Mouse (Mus musculus) right cerebral cortex, postnatal 10 days (tissue): Measurements from ENCODE around the gene Phtf1.

Experiments used
- DNase-seq, 2 experiments: peaks; one replicate each; pipeline ENCODE4 v3.0.0; 2021; ENCODE audit warnings: low spot score in 2 of 2

Phtf1 gene

DNA sequence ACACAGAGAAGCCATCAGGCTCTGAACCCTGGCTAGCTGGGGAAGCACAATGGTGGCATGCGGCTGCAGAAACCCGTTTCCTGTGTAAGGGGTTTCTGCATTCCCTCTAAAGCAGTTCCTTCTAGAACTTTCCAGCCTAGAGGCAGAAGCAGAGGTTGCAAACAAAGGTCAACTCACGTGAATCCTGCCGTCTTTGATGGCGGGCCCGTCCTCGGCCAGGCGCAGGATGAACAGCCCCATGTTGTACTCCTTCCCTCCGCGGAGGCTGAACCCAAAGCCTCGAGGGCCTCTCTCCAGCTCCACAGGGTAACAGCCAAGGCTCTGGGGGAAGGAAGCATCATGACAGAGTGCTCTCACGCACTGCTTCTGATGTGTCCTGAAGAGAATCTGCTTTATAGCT lies 52.2 kb downstream of the Phtf1 start:
- no peak for DNase-seq

DNA sequence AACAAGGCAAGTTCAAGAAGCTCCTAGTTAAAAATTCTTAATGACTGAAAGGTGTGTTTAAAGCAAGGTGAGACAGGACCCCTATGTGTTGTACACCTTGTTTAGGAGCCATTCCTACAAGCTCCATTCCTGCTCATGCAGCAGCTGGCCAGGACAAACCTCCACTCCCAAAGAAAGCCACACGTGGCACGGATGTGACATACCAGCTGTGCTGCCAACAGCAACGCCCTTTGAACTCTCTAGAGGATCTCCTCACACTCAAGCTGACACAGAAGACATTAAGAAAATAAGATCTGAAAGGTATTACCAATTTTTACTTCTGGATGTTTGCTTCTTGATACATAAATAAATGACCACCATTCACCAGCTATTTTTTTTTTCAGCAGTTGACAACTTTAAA lies 59.0 kb downstream of the Phtf1 start:
- DNase-seq, result no peak

DNA sequence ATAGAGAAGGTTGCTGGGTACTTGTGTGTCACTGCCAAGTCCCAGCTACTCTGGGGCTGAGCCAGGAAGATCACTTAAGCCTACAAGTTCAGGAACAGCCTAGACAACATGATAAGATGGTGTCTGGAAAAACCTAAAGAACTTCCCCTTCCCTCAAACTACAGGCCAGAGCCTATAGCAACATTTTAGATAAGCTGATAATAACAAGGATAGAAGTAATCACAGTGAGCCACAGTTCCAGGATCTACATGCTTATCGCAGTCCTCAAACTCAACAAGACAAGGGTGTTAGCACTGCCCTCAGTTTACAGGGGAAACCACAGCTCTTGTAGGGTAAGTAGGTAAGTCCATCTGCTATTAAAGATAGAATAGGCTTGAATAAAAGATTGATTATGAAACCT lies 64.2 kb downstream of the Phtf1 start:
- no peak for DNase-seq

DNA sequence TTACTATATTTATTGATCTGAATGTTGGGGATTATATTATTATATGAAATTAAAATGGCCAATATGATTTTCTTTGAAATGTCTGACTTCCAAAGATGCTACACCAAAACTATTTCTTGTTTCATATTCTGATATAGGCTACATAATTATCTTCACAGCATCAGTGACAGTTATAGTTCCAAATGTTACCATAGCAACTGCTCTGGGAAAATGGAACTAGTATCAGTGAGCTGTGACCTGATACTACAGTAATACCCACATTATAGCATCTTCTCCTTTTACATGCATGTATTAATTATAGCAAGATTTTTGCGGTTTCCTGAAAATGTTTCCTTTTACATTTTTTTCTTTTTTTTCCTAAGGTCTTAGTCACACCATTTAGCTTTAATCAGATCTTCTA lies 64.8 kb downstream of the Phtf1 start:
- no peak for DNase-seq

DNA sequence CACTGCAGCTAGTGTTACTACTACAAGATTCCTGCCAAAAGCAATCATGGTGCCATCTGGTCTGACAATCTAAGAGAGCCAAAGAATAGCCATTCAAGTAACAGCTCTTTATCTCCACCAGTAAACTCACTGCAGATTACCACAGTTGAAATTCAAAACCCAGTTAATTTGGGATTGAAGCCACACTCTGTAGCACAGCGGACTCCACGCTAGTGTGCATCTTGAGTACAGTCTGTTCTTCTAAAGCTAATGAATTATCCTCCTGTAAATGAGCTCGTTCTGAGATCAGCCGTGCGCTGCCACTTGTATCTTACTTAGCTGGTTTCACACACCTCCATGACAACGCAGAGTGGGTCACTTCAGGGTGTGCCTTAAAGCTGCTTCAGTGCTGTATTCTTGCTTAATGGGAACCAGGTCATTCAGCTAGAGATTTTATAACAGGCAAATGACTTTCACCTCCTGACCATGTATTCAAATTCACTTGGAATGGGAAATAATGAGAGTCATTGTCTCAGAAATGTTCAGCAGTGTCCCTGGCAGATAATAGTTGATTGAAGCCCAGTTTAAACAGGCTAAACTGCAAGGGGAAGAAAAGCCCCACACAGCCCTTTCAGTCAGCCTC lies 91.2 kb downstream of the Phtf1 start:
- peak; percentile 70 to 89 for DNase-seq

DNA sequence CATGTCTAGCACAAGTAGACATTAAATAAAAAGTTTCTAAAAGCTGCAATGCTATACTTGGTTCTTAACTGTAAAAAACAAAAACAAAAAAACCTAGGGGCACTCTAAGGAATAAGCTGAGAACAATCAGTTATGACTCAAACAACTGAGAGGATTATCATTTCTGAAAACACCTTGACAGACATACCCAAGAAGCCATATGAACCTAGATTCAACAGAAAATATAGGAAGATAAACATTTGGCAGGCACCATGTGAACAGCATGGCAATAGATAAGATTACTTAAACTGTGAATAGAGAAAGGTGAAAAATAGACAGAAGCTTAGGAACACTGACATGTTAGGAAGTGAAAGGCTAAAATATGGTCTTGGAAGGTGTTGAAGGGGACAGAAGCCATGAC lies 101.5 kb downstream of the Phtf1 start:
- no peak for DNase-seq
